Mouse (Mus musculus) limb, embryonic 12.5 days (tissue): ENCODE measurements around the gene Shd. TPM values are rescaled to one million over a fixed set of nuclear protein-coding genes. Genes with fewer than 3 reads are reported as not detected.
A peak's percentile ranks its signal among the peaks of the same experiment; 100 is the strongest.
"Not testable (repeated sequence)": the region's sequence is repeated elsewhere in the genome, so short reads cannot be mapped to it uniquely, and the experiment has no call there.

Experiments
- ATAC-seq: fragments of 200-750 bp; cut with Nextera tagmentation; 2 replicates; pipeline ENCODE4 v1.8.0; 2017; ENCODE audit warnings: low read depth, moderate TSS enrichment; ENCODE audit not compliant: insufficient number of reproducible peaks, insufficient read depth, low FRiP score, low TSS enrichment
- H3K27ac ChIP-seq: fragments of 300-500 bp; sonication (generic); 2 replicates; pipeline ENCODE4 v1.5.1; 2016; ENCODE audit warnings: mild to moderate bottlenecking, moderate library complexity
- H3K27me3 ChIP-seq: fragments of 300-500 bp; sonication (generic); 2 replicates; pipeline ENCODE4 v1.6.1; 2016; ENCODE audit warnings: mild to moderate bottlenecking, moderate library complexity
- H3K36me3 ChIP-seq: fragments of 300-500 bp; sonication (generic); 2 replicates; pipeline ENCODE4 v1.6.1; 2016; ENCODE audit warnings: mild to moderate bottlenecking, moderate library complexity
- H3K4me1 ChIP-seq: fragments of 300-500 bp; sonication (generic); replicated peaks from 2 replicates; pipeline ENCODE4 v1.6.1; 2016
- H3K4me2 ChIP-seq: fragments of 300-500 bp; sonication (generic); 2 replicates; pipeline ENCODE4 v1.6.1; 2016; ENCODE audit warnings: mild to moderate bottlenecking, moderate library complexity
- H3K4me3 ChIP-seq: fragments of 300-500 bp; sonication (generic); replicated peaks from 2 replicates; pipeline ENCODE4 v1.5.1; 2016; ENCODE audit warnings: mild to moderate bottlenecking
- H3K9ac ChIP-seq: fragments of 300-500 bp; sonication (generic); replicated peaks from 2 replicates; pipeline ENCODE4 v1.6.1; 2016; ENCODE audit warnings: mild to moderate bottlenecking, moderate library complexity
- H3K9me3 ChIP-seq: fragments of 300-500 bp; sonication (generic); 2 replicates; pipeline ENCODE4 v1.6.1; 2016; ENCODE audit warnings: mild to moderate bottlenecking, moderate library complexity
- WGBS: fragments of 180-500 bp; shearing (Covaris S2); methylation state at CpG from one replicate; pipeline ENCODE4 v1.1.7; 2016; 5-methylcytosine and 5-hydroxymethylcytosine counted together
- polyA plus RNA-seq: library from polyadenylated mRNA; unstranded; fragments of >200 nt; fragmentation: Nextera tagmentation; extraction: Ambion mirVana; gene quantifications from 2 replicates; pipeline ENCODE4 v1.2.1, GENCODE M21; 2016

The Shd gene
- 52.6 and 54.1 TPM in 2 replicates for polyA plus RNA-seq

GRCm38 (mm10) chr17:55969966-55970891 is at the start of gene Shd:
Shd (plus strand) TSS chr17:55970467.
- Histone ChIP-seq H3K4me1 (peaks cover 12% of the 10 kb centered on the region), H3K36me3 (peaks cover 50% of the 10 kb centered on the region), H3K9me3 (no peaks in the 10 kb centered on the region), H3K9ac (peak within 1 kb of the TSS; percentile 78), H3K27ac (no peak within 1 kb of the TSS; the same call in 1 of the 2 replicates), H3K27me3 (peaks cover 5% of the 10 kb centered on the region; the same call in 1 of the 2 replicates), H3K4me2 (peak within 1 kb of the TSS; percentile 83), H3K4me3 (peak within 1 kb of the TSS; percentile 63)
- ATAC-seq: no peak
- WGBS: 8% methylated on average over 55 of the region's 55 CpGs

GRCm38 (mm10) chr17:55931553-55932502 is 38.4 kb upstream of the Shd start:
- peak; percentile 94 for ATAC-seq
- Histone ChIP-seq H3K4me2 (peak overlapping the region; percentile 60), H3K27ac (peak overlapping the region; percentile 87), H3K9me3 (peaks cover 7% of the 10 kb centered on the region; the same call in 1 of the 2 replicates), H3K9ac (peak overlapping the region; percentile 79), H3K4me3 (peak overlapping the region; percentile 56), H3K36me3 (no peaks in the 10 kb centered on the region; the same call in 1 of the 2 replicates), H3K4me1 (no peaks in the 10 kb centered on the region), H3K27me3 (no peaks in the 10 kb centered on the region)
- 2% methylated on average over 33 of the region's 33 CpGs for WGBS

- Histone ChIP-seq H3K4me3 (peak overlapping the region; percentile 56), H3K27me3 (no peaks in the 10 kb centered on the region), H3K4me1 (no peaks in the 10 kb centered on the region), H3K9ac (no peak overlapping the region), H3K27ac (no peak overlapping the region), H3K4me2 (peak overlapping the region; percentile 60), H3K36me3 (no peaks in the 10 kb centered on the region; the same call in 1 of the 2 replicates), H3K9me3 (peaks cover 11% of the 10 kb centered on the region; the same call in 1 of the 2 replicates)
- no peak for ATAC-seq
- 68% methylated on average over 2 of the region's 2 CpGs for WGBS
Observed at GRCm38 (mm10) chr17:55932635-55933034, 37.6 kb upstream of the Shd start.

GRCm38 (mm10) chr17:55933191-55933590 is 37.1 kb upstream of the Shd start:
- ATAC-seq: no peak
- peaks cover 13% of the 10 kb centered on the region; the same call in 1 of the 2 replicates for H3K9me3 ChIP-seq
- H3K27me3 ChIP-seq: no peaks in the 10 kb centered on the region
- no peaks in the 10 kb centered on the region for H3K4me1 ChIP-seq
- no peak overlapping the region for H3K4me3 ChIP-seq
- no peak overlapping the region for H3K27ac ChIP-seq
- WGBS: 91% methylated on average over 15 of the region's 15 CpGs
- H3K4me2 ChIP-seq: peak overlapping the region; percentile 60
- no peak overlapping the region for H3K9ac ChIP-seq
- H3K36me3 ChIP-seq: peaks cover 3% of the 10 kb centered on the region; the same call in 1 of the 2 replicates

- not testable (repeated sequence) for H3K4me1 ChIP-seq, H3K27me3 ChIP-seq, H3K9ac ChIP-seq, H3K9me3 ChIP-seq, ATAC-seq
- Histone ChIP-seq H3K36me3 (peaks cover 14% of the 10 kb centered on the region), H3K4me3 (peak overlapping the region; percentile 51), H3K4me2 (peak overlapping the region; percentile 81), H3K27ac (peak overlapping the region; percentile 89)
- 38% methylated on average over 10 of the region's 10 CpGs for WGBS
Observed at GRCm38 (mm10) chr17:55944387-55944865, 25.8 kb upstream of the Shd start.

GRCm38 (mm10) chr17:55944866-55945682 is 25.2 kb upstream of the Shd start:
- H3K4me3 ChIP-seq: peak overlapping the region; percentile 51
- not testable (repeated sequence) for H3K4me1 ChIP-seq, H3K9me3 ChIP-seq, H3K27me3 ChIP-seq, H3K36me3 ChIP-seq
- ATAC-seq: peak; percentile 96
- peak overlapping the region; percentile 65 for H3K9ac ChIP-seq
- H3K4me2 ChIP-seq: peak overlapping the region; percentile 81
- WGBS: under 1% methylated on average over 56 of the region's 56 CpGs
- peak overlapping the region; percentile 89 for H3K27ac ChIP-seq

- H3K9me3 ChIP-seq: no peaks in the 10 kb centered on the region
- ATAC-seq: no peak
- WGBS: 29% methylated on average over 5 of the region's 5 CpGs
- 0 out of 2 replicates have a peak, but pooled peaks cover 1% of the 10 kb centered on the region for H3K36me3 ChIP-seq
- peak overlapping the region; percentile 51 for H3K4me3 ChIP-seq
- peak overlapping the region; percentile 65 for H3K9ac ChIP-seq
- 0 out of 2 replicates have a peak overlapping the region, but pooled peaks have one; percentile 23 for H3K27ac ChIP-seq
- peaks cover 6% of the 10 kb centered on the region; the same call in 1 of the 2 replicates for H3K4me1 ChIP-seq
- peaks cover 4% of the 10 kb centered on the region; the same call in 1 of the 2 replicates for H3K27me3 ChIP-seq
- H3K4me2 ChIP-seq: peak overlapping the region; percentile 81
Observed at GRCm38 (mm10) chr17:55945696-55946095, 24.6 kb upstream of the Shd start.

GRCm38 (mm10) chr17:55948647-55949046 is 21.6 kb upstream of the Shd start:
- Histone ChIP-seq H3K27me3 (peaks cover 23% of the 10 kb centered on the region; the same call in 1 of the 2 replicates), H3K4me1 (peaks cover 6% of the 10 kb centered on the region; the same call in 1 of the 2 replicates), H3K27ac (no peak overlapping the region), H3K36me3 (no peaks in the 10 kb centered on the region), H3K4me2 (no peak overlapping the region), H3K9ac (no peak overlapping the region), H3K4me3 (no peak overlapping the region), H3K9me3 (no peaks in the 10 kb centered on the region)
- no peak for ATAC-seq
- 88% methylated on average over 4 of the region's 4 CpGs for WGBS

GRCm38 (mm10) chr17:55949400-55949799 is 20.9 kb upstream of the Shd start, which contains the start of gene Zfp119b:
Zfp119b (minus strand) TSS chr17:55949500.
- H3K36me3 ChIP-seq: no peaks in the 10 kb centered on the region
- no peak within 1 kb of the TSS for H3K4me3 ChIP-seq
- peaks cover 30% of the 10 kb centered on the region for H3K27me3 ChIP-seq
- H3K9me3 ChIP-seq: no peaks in the 10 kb centered on the region
- H3K27ac ChIP-seq: no peak within 1 kb of the TSS
- 86% methylated on average over 2 of the region's 2 CpGs for WGBS
- H3K4me1 ChIP-seq: peaks cover 6% of the 10 kb centered on the region; the same call in 1 of the 2 replicates
- ATAC-seq: no peak
- H3K9ac ChIP-seq: no peak within 1 kb of the TSS
- no peak within 1 kb of the TSS for H3K4me2 ChIP-seq

GRCm38 (mm10) chr17:55950601-55951000 is 19.7 kb upstream of the Shd start:
- Histone ChIP-seq H3K27me3 (peaks cover 41% of the 10 kb centered on the region), H3K9ac (no peak overlapping the region), H3K4me2 (no peak overlapping the region), H3K36me3 (no peaks in the 10 kb centered on the region), H3K4me1 (peaks cover 3% of the 10 kb centered on the region; the same call in 1 of the 2 replicates), H3K4me3 (no peak overlapping the region), H3K27ac (no peak overlapping the region), H3K9me3 (no peaks in the 10 kb centered on the region)
- no peak for ATAC-seq
- WGBS: 74% methylated on average over 9 of the region's 9 CpGs
